Mouse (Mus musculus): Measurements from ENCODE around the gene Fen1. TPM values are rescaled to one million over a fixed set of nuclear protein-coding genes. Genes with fewer than 3 reads are reported as not detected.

The Fen1 gene
- polyA plus RNA-seq, 1 experiment from 2014 or later, result 25.5 TPM

DNA sequence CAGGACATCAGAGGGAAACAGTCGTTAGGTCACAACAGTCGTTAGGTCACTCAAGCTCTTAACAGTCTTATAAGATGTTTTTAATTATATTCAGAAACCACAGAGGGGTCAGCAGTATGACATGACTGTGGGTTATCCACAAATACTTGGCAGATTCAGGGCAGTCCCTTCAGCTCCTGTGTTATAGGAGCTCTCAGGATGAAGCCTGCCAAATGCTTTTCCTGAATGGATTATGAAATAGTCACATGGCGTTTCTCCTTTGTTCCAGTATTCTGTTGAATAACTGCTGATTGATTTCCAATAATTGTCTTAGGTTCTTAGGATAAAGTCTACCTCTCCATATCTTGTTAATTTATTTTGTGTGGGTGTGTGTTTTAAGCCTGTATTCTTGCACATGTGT lies 54.8 kb downstream of the Fen1 start:
- no peak overlapping the region for H3K4me2 ChIP-seq
- no peaks in the 10 kb centered on the region for H3K4me1 ChIP-seq
- no peak overlapping the region for H3K9ac ChIP-seq
- no peak overlapping the region for H3K27ac ChIP-seq
- no peak overlapping the region for H3K4me3 ChIP-seq
- ATAC-seq (replicated peaks), result no peak
- WGBS, result 65% methylated on average over 3 of the region's 3 CpGs
- H3K36me3 ChIP-seq (replicated peaks), result no peaks in the 10 kb centered on the region
- H3K27me3 ChIP-seq (replicated peaks), result no peaks in the 10 kb centered on the region
- no peaks in the 10 kb centered on the region for H3K9me3 ChIP-seq

Small RNA genes within 50 kb of the gene (microRNA-seq; reads per million reads assigned to microRNA genes)
- 2.2 reads per million, percentile 7 among the genes with 10 or more reads in this experiment for gene Mir6993

Other genes starting within 250 kb of the Fen1 start
- 1,452 and 1,467 TPM in 2 replicates for gene Fth1, start 223.6 kb downstream of the Fen1 start, polyA plus RNA-seq (2015; fragmentation: Nextera tagmentation; extraction: Ambion mirVana)
- 1.7 and 3.2 TPM in 2 replicates for gene Best1, start 202.5 kb downstream of the Fen1 start, polyA plus RNA-seq (2015; fragmentation: Nextera tagmentation; extraction: Ambion mirVana)
- 24.5 and 29.2 TPM in 2 replicates for gene Rab3il1, start 202.5 kb downstream of the Fen1 start, polyA plus RNA-seq (2015; fragmentation: Nextera tagmentation; extraction: Ambion mirVana)
- gene Fads3, start 162.6 kb downstream of the Fen1 start, polyA plus RNA-seq (2015; fragmentation: Nextera tagmentation; extraction: Ambion mirVana), result 25.8 and 27.1 TPM in 2 replicates
- 215 and 222 TPM in 2 replicates for gene Fads2, start 102.4 kb downstream of the Fen1 start, polyA plus RNA-seq (2015; fragmentation: Nextera tagmentation; extraction: Ambion mirVana)
- gene Fads1, start 21.3 kb downstream of the Fen1 start, polyA plus RNA-seq (2015; fragmentation: Nextera tagmentation; extraction: Ambion mirVana), result 175 and 182 TPM in 2 replicates
- 324 and 334 TPM in 2 replicates for gene Tmem258, start 155 bp downstream of the Fen1 start, polyA plus RNA-seq (2015; fragmentation: Nextera tagmentation; extraction: Ambion mirVana)
- gene Myrf, start 36.6 kb upstream of the Fen1 start, polyA plus RNA-seq (2015; fragmentation: Nextera tagmentation; extraction: Ambion mirVana), result 0.62 and 0.79 TPM in 2 replicates
- 12.7 and 13.4 TPM in 2 replicates for gene Dagla, start 100.7 kb upstream of the Fen1 start, polyA plus RNA-seq (2015; fragmentation: Nextera tagmentation; extraction: Ambion mirVana)
- gene Syt7, start 184.9 kb upstream of the Fen1 start, polyA plus RNA-seq (2015; fragmentation: Nextera tagmentation; extraction: Ambion mirVana), result 19.6 and 21.0 TPM in 2 replicates

Data from midbrain, embryonic 15.5 days (tissue).